Comparison of ENCODE assay signal across 22 mouse cellular contexts in genomic region chr11:121502000-121502860, GRCm38 (mm10). TPM values are rescaled to one million over a fixed set of nuclear protein-coding genes. Genes with fewer than 3 reads are reported as not detected.
DNase-seq lines count a peak whose midpoint lies in the region; ATAC-seq lines count a peak whose summit lies in the region.
"Had no signal": no experiment of that assay in that cellular context is flagged by ENCODE, and none has a peak within 500 bp of the region (broad histone marks: within the 10 kb centered on the region; RNA-seq: fewer than 3 reads in every experiment).

No protein-coding gene starts in this region.

- H3K27ac ChIP-seq in limb, embryonic 15.5 days: peak overlapping the region; percentile 52
- H3K27ac ChIP-seq: embryonic facial prominence, embryonic 13.5 days; heart, embryonic 10.5 days; kidney, postnatal 0 days; macrophage; midbrain, embryonic 12.5 days; neural tube, embryonic 13.5 days had no signal

- DNase-seq in layer of hippocampus, adult 9-10 months (ENCODE audit: low spot score): peak; percentile 9
- DNase-seq in layer of hippocampus, postnatal 14 days (ENCODE audit: low spot score in 2 of 2): no peak
- DNase-seq in 416B (ENCODE audit: low read depth) (peak; percentile 30), NIH3T3 (ENCODE audit: low read depth) (peak; percentile 65)
- DNase-seq in left cerebral cortex, adult 18-20 months (ENCODE audit: low spot score in 2 of 2): no peak
- DNase-seq in ovary, adult 18-20 months (ENCODE audit: low spot score): no peak
- DNase-seq: adrenal gland, adult 2 months; cerebellum, postnatal 10 days; heart, postnatal 10 days; kidney, adult 18-20 months; liver, postnatal 0 days; right cerebral cortex, postnatal 14 days; spleen, adult 18-20 months had no signal

- H3K4me2 ChIP-seq in limb, embryonic 15.5 days: no peak overlapping the region
- H3K4me2 ChIP-seq: embryonic facial prominence, embryonic 13.5 days; midbrain, embryonic 12.5 days; neural tube, embryonic 13.5 days had no signal

- H3K36me3 ChIP-seq in limb, embryonic 15.5 days: peaks cover 33% of the 10 kb centered on the region

- peak; percentile 58; the same call in 1 of the 2 replicates for ATAC-seq in limb, embryonic 15.5 days (ENCODE audit: insufficient number of reproducible peaks, low FRiP score, low TSS enrichment, low read depth)
- ATAC-seq: CD4-positive, CD25-positive, alpha-beta regulatory T cell, adult 4 months; liver, postnatal 0 days had no signal

- no peak overlapping the region for H3K9ac ChIP-seq in limb, embryonic 15.5 days
- H3K9ac ChIP-seq: embryonic facial prominence, embryonic 13.5 days; liver, postnatal 0 days; midbrain, embryonic 12.5 days; neural tube, embryonic 13.5 days had no signal

- H3K4me3 ChIP-seq in limb, embryonic 15.5 days: no peak overlapping the region
- H3K4me3 ChIP-seq: embryonic facial prominence, embryonic 13.5 days; heart, embryonic 10.5 days; midbrain, embryonic 12.5 days; neural tube, embryonic 13.5 days had no signal

- WGBS in limb, embryonic 15.5 days: 40% methylated on average over 4 of the region's 4 CpGs

- no peaks in the 10 kb centered on the region for H3K9me3 ChIP-seq in limb, embryonic 15.5 days
- H3K9me3 ChIP-seq: embryonic facial prominence, embryonic 13.5 days; G1E; heart, embryonic 10.5 days; midbrain, embryonic 12.5 days; neural tube, embryonic 13.5 days had no signal

- no peaks in the 10 kb centered on the region for H3K27me3 ChIP-seq in limb, embryonic 15.5 days
- H3K27me3 ChIP-seq: embryonic facial prominence, embryonic 13.5 days; midbrain, embryonic 12.5 days; neural tube, embryonic 13.5 days had no signal

- H3K4me1 ChIP-seq in limb, embryonic 15.5 days: no peaks in the 10 kb centered on the region
- H3K4me1 ChIP-seq: embryonic facial prominence, embryonic 13.5 days; midbrain, embryonic 12.5 days; neural tube, embryonic 13.5 days had no signal

RNA-seq across cellular contexts. Expression of gene Zfp750, which starts 16.9 kb away (rescaled TPM):
- total RNA-seq in layer of hippocampus, postnatal 14 days (2021): under 1 TPM; 0.12 to 0.14 TPM
- polyA plus RNA-seq in limb, embryonic 15.5 days (2015; fragmentation: Nextera tagmentation; extraction: Ambion mirVana): 37.5 and 39.1 TPM in 2 replicates
- not detected for total RNA-seq in left cerebral cortex, adult 18-20 months (2021)
- polyA plus RNA-seq: macrophage had no signal

RNA-seq across cellular contexts. Expression of gene Tbcd, which starts 50.5 kb away (rescaled TPM):
- 10 to 100 TPM; 50.9 to 52.8 TPM for total RNA-seq in layer of hippocampus, postnatal 14 days (2021)
- 51.5 and 51.8 TPM in 2 replicates for polyA plus RNA-seq in limb, embryonic 15.5 days (2015; fragmentation: Nextera tagmentation; extraction: Ambion mirVana)
- total RNA-seq in left cerebral cortex, adult 18-20 months (2021): 10 to 100 TPM; 36.4 to 36.6 TPM

Comparison
In these comparisons a context has a peak if more than half of its experiments do, and no peak if none do; other contexts are left out.
1. DNase-seq: peak in layer of hippocampus, adult 9-10 months (single experiment), 416B (single experiment) and NIH3T3 (single experiment); none in layer of hippocampus, postnatal 14 days (0 of 2), left cerebral cortex, adult 18-20 months (0 of 2) and ovary, adult 18-20 months (single experiment).